Mouse (Mus musculus) kidney, postnatal 14 days (tissue): ENCODE measurements around the gene Prmt2.

Experiments
- DNase-seq: peaks from one replicate; pipeline ENCODE4 v3.0.0; 2022; ENCODE audit warnings: mixed read lengths

The Prmt2 gene

DNA sequence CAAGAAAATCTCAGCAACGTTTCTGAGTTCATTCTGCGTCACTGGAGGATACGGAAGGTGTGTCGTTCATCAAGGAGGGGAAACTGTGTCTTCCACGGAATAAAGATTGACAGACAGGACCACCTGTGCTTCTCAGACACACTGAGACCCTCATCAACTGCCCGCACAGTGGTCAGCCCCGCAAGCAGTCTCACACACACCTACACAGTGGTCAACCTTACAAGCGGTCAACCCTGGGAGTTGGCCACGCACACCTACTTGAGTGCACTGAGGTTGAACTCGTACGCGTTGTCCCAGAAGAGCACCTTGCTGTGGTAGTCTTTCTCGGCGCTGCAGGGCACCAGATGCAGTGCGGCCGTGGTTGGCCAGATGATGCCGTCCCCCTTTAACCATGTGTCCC is 20.6 kb downstream of the Prmt2 start:
- no peak for DNase-seq

DNA sequence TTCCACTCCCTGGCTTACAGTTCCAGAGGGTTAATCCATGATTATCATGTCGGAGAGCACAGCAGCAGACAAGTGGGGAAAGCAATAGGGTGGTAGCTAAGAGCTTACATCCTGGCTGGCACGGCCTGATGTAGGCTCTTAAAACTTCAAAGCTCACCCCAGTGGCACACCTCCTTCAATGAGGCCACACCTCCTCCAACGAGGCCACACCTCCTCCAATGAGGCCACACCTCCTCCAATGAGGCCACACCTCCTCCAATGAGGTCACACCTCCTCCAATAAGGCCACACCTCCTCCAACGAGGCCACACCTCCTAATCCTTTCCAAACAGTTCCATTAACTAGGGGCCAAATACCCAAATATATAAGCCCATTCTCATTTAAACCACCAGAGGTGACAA is 23.5 kb downstream of the Prmt2 start:
- DNase-seq = no peak

DNA sequence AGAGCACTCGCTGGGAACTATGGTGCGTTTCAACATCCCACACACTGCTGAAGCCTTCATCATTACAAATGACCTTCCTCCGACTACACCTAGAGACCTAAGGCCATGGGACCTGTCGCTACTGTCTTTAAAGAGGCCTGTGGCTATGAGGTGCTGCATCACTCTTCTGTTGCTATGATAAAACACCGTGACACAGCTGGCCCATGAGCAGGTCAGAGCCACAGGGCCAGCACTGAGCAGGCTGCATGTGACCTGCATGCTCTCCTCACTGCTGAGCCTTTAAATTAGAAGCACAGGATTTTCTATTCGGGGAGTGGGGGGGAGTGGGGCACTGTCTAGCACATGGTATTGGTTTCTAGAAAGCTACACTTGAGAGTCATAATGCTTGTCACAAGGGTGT is 25.5 kb downstream of the Prmt2 start:
- no peak for DNase-seq

DNA sequence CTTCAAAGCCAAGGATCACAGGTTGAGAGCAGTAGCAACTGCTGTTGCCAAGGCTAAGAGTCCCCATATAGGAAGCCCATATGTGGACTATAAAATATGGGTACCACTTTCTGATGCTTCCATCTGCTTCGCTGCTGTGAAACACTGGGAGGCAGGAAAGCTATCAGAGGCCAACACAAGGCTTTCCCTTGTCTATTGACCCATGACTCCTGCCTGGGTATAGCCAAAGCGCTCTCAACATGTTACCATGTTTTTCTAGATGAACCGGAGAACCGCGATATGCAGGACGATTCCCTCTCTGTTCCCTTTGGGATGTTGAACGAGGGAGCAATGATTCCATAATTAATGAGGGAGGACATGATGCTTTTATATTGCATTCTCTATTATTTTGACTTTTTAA is 26.9 kb downstream of the Prmt2 start:
- no peak for DNase-seq

DNA sequence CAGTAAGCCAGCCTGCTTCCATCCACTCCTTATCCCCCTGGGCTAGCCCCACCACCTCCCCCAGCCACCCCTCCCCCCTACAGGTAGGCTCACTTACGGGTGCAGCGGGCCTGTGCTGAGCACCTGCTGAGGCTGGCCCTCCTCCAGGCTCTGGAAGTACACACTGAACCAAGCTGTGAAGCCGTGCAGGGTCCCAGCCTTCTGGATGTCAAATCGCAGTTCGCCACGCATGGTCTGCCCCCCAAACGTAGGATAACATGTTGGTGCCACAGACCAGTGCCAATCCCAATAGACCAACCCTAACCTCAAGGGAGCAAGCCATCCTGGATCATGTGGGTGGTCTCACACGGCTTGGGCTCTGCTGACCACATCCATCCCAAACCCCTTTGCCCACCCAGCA is 28.4 kb downstream of the Prmt2 start:
- DNase-seq = no peak

DNA sequence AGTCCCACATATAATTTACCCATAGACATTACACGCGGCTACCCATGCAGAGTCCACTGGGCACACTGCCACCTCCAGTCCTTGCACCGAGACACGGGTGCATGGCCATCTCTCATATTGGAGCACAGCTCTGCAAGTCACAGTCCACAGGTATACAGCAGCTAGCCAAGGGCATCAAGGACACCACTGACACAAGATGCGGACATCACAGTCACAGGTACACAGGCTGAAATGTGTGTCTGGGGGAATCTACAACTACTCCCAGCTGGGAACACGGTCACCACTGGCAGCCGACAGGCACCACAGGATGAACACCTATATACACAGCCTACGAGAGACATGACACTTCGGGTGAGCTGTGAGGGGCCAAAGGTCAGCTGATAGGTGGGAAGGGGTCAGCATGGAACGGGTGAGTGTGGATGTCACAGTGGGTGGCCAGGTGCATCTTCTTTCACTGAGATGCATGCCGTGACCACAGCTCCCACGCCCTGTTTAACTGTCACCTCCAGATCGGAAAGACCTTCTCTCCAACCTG is 30.3 kb downstream of the Prmt2 start:
- no peak for DNase-seq

DNA sequence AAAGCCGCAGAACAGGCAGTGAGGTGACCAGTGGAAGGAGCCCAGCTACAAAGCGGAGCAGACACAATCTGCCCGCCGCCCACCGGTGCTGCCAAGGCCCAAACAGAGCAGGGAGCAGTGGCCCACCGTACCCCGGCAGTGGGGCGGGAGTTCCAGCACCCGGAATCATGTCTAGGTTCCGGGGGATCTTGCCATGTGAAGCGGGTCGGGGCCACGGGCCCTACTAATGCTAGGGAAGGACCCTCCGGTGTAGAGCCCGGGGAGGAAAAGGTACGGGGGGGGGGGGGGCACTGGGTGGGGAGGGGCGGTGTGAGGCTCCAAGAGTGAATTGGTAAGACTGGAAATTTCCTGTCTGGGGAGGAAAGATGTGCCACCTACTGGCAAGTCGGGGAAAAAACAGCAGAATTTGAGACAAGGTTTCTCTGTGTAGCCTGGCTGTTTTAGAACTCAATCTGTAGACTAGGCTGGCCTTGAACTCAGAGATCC is 33.8 kb downstream of the Prmt2 start:
- DNase-seq = peak; percentile 43

DNA sequence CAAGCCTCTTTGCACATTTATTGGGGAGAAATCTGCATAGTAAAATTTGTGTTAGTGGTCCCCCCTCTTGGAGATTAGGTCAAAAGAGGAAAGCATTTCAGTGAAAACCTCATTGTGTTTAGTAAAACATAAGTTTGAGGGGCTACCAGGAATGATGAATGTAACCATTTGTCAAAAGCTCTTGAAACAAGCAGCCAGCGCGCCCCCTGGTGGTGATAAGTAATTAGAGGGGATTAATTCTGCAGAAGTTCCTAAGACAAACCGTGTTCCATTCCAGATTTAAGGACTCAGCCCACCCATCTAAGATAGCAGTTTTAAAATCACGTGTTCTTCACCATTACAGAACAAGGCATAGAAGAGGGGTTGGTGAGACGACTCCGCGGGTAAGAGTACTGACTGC is 35.7 kb downstream of the Prmt2 start:
- DNase-seq = peak; percentile 74

DNA sequence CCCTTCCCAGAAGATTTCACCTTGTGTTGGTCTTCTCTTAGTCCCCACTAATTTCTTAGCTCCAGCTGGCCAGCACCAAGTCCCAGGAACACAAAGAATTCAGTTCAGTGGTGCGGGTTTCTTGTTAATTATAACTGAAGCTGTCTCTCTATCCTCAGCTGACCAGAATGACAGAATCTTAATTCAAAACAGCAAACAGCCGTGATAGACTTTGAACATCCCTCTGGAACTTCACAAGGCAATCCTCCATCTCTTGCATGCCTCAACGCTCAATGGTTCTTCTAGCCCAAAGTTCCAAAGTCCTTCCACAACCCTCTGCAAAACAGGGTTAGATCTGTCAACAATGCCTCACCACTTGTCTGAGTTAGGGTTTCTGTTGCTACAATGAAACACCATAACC is 36.2 kb downstream of the Prmt2 start:
- peak; percentile 20 for DNase-seq

DNA sequence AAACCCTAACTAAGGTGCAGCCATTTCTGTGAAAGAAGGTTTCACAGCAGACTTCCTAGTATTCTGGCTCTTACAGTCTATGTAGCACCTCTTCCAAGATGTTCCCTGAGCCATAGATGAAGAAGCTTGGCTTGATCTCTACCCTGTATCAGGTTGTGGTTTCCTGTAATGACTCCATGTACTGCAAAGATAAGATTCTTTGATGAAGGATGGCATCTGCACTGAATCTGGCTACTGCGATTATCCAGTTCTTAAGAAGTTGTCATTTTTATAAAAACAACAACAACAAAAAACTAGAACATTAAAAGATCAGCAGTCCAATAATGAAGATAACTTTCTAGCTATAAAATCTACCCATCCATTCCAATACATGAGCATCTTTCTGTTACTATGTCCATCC is 49.7 kb downstream of the Prmt2 start:
- DNase-seq = no peak

DNA sequence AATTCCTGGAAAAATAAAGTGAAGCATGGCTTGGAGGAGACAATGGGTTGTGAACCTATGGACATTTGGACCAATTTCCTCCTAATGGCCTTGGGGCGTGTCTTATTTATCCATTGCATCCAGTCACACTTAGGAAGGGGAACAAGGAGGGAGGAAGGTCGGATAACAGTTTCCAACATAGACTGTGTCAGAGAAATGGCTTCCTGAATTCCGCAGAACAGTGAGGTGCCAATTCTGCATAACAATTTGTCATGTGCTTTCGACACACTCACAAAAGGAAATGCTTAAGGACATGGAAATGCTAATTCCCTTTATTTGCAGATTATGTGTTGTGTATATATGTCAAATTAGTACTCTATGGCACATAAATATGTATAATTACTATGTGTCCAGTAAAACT is 52.4 kb downstream of the Prmt2 start:
- no peak for DNase-seq

DNA sequence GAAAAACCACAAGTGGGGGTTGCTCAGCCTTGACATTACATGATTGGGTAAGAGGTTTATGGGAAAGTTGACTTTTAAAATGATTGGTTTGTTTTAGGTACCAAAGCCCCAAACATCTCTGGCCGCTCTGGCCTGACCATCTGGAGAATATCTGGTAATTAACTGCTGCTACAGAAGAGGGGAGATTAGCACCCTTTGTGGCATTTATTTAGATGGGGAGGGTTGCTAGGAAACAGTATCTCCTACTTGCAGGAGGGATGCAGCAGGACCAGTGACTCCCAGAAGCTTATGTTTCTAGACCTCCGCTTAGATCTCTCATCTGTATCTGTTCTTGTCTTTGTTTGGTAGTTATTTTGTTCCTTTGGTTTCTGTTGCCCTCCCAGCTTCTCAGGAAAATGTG is 62.8 kb downstream of the Prmt2 start:
- no peak for DNase-seq

DNA sequence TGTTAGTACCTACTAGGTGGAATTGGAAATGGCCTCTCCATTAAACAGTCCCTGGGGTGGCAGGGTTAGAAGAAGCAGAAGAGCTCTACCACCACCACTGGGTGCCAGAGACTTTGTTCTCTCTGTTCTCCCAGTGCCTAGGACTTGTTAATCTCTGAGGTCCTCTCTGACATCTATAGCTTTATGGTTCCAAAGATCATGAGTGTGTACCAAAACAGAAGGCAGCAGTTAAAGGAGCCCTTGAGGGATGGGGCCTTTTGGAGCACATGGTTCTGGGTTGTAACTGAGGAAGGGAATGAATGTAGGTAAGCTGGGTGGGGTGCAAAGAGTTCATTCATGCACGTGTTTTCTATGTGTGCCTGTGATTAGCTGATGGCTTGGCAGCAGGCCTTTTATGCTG is 79.7 kb downstream of the Prmt2 start:
- DNase-seq = no peak

DNA sequence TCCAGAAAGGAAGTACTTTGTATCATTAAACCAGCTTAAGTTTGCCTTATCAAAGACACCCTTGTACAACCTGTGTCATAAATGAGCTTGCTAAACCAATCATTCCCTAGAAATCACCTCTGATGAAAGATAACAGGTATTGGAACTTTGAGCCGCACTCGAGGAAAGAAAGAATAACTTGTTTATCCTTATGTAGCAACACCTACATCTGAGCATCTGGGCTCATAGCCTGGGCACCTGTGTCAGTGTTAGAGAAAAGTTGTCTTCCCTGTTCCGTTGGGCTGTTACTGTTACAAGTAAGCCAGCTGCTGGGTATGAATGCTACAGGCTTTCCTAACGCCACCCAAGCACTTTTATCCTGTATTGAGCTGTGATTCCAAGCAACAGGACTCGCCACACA is 80.1 kb downstream of the Prmt2 start:
- DNase-seq = no peak
